Mouse (Mus musculus): ENCODE measurements around the gene Fbxo22.

DNA sequence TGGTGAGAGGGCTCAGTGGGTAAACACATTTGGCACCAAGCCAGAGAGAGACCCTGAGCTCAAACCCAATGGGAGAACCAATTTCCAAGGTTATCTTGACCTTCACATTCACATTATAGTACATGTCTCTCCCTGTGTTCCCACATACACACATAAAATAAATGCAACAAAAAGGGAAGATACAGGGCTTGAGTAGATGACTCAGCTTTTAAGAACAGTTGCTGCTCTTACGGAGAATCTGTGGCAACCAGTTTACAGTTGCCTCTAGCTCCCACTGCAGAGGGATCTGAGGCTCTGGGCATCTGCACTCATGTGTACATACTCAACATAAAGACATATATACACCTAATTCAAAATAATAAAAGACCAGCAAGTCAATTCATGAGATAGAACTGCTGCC, 10.5 kb upstream of the Fbxo22 start:
- no peak for TF ChIP-seq CTCF (IDR thresholded peaks at IDR 0.05; ENCODE audit: low read depth)
- no peak for TF ChIP-seq EP300 (optimal IDR thresholded peaks at IDR 0.05)
